ENCODE assay signal across 8 mouse cellular contexts in the genomic region with DNA sequence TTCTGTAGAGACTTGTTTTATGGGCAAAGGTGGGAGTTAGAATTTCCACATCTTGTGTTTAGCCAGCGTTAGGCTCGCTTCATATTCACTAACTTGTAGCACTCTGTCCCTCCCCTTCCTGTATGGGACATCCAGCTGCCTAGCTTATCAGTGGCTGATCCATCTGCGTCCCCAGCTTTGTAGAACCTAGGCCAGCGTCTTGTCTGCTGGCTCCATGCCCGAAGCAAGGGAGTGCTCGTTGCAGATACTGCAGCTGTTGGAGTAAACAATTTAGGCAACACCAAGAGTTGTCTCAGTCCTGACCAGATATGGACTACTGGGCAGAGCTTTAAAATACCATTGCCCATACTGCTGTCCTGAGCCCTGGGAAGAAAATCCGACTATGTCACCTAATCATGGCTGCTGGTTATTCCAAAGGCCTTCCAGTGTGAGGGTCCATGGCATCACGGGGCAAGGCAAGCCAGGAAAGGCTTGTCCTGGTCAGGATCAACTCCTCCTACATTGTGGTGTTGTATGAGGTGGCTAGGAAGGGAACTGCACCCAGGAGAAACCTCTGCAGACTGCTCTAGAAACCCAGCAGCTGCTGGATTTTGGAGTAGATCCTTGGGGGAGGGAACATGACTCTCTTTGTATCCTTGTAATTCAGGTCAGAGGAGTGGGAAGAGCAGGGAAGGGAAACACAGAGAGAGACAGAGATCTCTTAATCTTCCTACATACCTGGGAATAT.
DNase-seq lines count a peak whose midpoint lies in the region; ATAC-seq and TF ChIP-seq lines count a peak whose summit lies in the region.

No protein-coding gene starts in this region.

- H3K27me3 ChIP-seq in heart, embryonic 14.5 days (ENCODE audit: control insufficient read depth, insufficient read depth, low read length), result no peaks in the 10 kb centered on the region
- H3K27me3 ChIP-seq in liver, embryonic 14.5 days (ENCODE audit: control insufficient read depth, insufficient read depth, low read length), result no peaks in the 10 kb centered on the region
- H3K27me3 ChIP-seq in stomach, postnatal 0 days (ENCODE audit: control insufficient read depth, insufficient read depth, low read length), result no peaks in the 10 kb centered on the region

- peaks cover 10 to 23% of the 10 kb centered on the region in 2 experiments for H3K4me1 ChIP-seq in heart, embryonic 14.5 days (ENCODE audit: control insufficient read depth in 2 of 2, insufficient read depth in 2 of 2, low read length in 2 of 2)
- H3K4me1 ChIP-seq in liver, embryonic 14.5 days (replicated peaks; ENCODE audit: control insufficient read depth in 2 of 2, insufficient read depth in 2 of 2, low read length in 1 of 2), result peaks cover 22 to 24% of the 10 kb centered on the region in 2 experiments
- no peaks in the 10 kb centered on the region for H3K4me1 ChIP-seq in stomach, postnatal 0 days (replicated peaks; ENCODE audit: control insufficient read depth, insufficient read depth)

- TF ChIP-seq CTCF in liver, embryonic 14.5 days (IDR thresholded peaks at IDR 0.05; ENCODE audit: low read depth), result peak; percentile 40
- no peak for TF ChIP-seq CTCF in stomach, postnatal 0 days (IDR thresholded peaks at IDR 0.05; ENCODE audit: low read depth)

- 0 out of 2 replicates have a peak overlapping the region, but pooled peaks have one; percentile 2 for H3K4me2 ChIP-seq in heart, embryonic 14.5 days (ENCODE audit: low read length)
- H3K4me2 ChIP-seq in liver, embryonic 14.5 days (ENCODE audit: low read depth), result peak overlapping the region; percentile 43
- no peak overlapping the region for H3K4me2 ChIP-seq in stomach, postnatal 0 days (replicated peaks; ENCODE audit: low read depth)

- no peak overlapping the region for H3K4me3 ChIP-seq in heart, embryonic 14.5 days (ENCODE audit: control insufficient read depth in 1 of 2, insufficient read depth in 1 of 2, low read depth in 1 of 2, low read length in 2 of 2)
- no peak overlapping the region for H3K4me3 ChIP-seq in liver, embryonic 14.5 days (ENCODE audit: insufficient read depth in 1 of 2, low read depth in 2 of 2, low read length in 2 of 2)
- H3K4me3 ChIP-seq in stomach, postnatal 0 days (ENCODE audit: low read depth, low read length), result no peak overlapping the region

- 22% methylated on average over 8 of the region's 8 CpGs for WGBS in heart, embryonic 14.5 days
- 13% methylated on average over 8 of the region's 8 CpGs for WGBS in liver, embryonic 14.5 days (ENCODE audit: insufficient replicate concordance)
- 37% methylated on average over 8 of the region's 8 CpGs for WGBS in stomach, postnatal 0 days

- H3K9me3 ChIP-seq in heart, embryonic 14.5 days (ENCODE audit: control insufficient read depth, low read length), result no peaks in the 10 kb centered on the region
- no peaks in the 10 kb centered on the region for H3K9me3 ChIP-seq in liver, embryonic 14.5 days (ENCODE audit: control insufficient read depth, low read length)
- H3K9me3 ChIP-seq in stomach, postnatal 0 days (ENCODE audit: control insufficient read depth, low read length), result no peaks in the 10 kb centered on the region

- ATAC-seq in heart, embryonic 14.5 days (ENCODE audit: insufficient number of reproducible peaks, insufficient read depth, low FRiP score, low read depth), result 0 out of 2 replicates have a peak, but pooled peaks have one; percentile 41
- ATAC-seq in liver, embryonic 14.5 days (ENCODE audit: insufficient read depth), result peak; percentile 98
- peak; percentile 62; the same call in 1 of the 2 replicates for ATAC-seq in stomach, postnatal 0 days (ENCODE audit: low FRiP score, low TSS enrichment)

- DNase-seq in testis, postnatal 10 days (ENCODE audit: low spot score), result peak; percentile 53
- DNase-seq in testis, postnatal 14 days (ENCODE audit: low spot score), result no peak
- peak; percentile 83 to 85 (median 84) for DNase-seq in liver, embryonic 14.5 days (ENCODE audit: low read depth in 3 of 3, low spot score in 3 of 3)
- no peak for DNase-seq in stomach, postnatal 0 days (ENCODE audit: low spot score)
- DNase-seq in cerebellum, adult 18-20 months, result no peak
- no peak for DNase-seq in left cerebral cortex, adult 8-10 months (ENCODE audit: low spot score in 2 of 2)
- no peak for DNase-seq in layer of hippocampus, postnatal 36 days

- no peaks in the 10 kb centered on the region for H3K36me3 ChIP-seq in heart, embryonic 14.5 days (ENCODE audit: control insufficient read depth, insufficient read depth, low read length)
- no peaks in the 10 kb centered on the region for H3K36me3 ChIP-seq in liver, embryonic 14.5 days (replicated peaks; ENCODE audit: control insufficient read depth, insufficient read depth, low read depth)
- H3K36me3 ChIP-seq in stomach, postnatal 0 days (ENCODE audit: control insufficient read depth, insufficient read depth, low read length), result no peaks in the 10 kb centered on the region

- H3K9ac ChIP-seq in heart, embryonic 14.5 days (ENCODE audit: low read length), result no peak overlapping the region
- H3K9ac ChIP-seq in liver, embryonic 14.5 days (replicated peaks), result no peak overlapping the region
- no peak overlapping the region for H3K9ac ChIP-seq in stomach, postnatal 0 days (ENCODE audit: low read length)

- H3K27ac ChIP-seq in heart, embryonic 14.5 days (replicated peaks in 1 of 2; ENCODE audit: control insufficient read depth in 1 of 2, insufficient read depth in 1 of 2, low read depth in 2 of 2, low read length in 2 of 2), result peak overlapping the region; percentile 48 to 70; a peak in 3 of 4 replicates
- H3K27ac ChIP-seq in liver, embryonic 14.5 days, result peak overlapping the region; percentile 78
- no peak overlapping the region; the same call in 1 of the 2 replicates for H3K27ac ChIP-seq in stomach, postnatal 0 days (replicated peaks)

- TF ChIP-seq EP300 in liver, embryonic 14.5 days (IDR thresholded peaks at IDR 0.05; ENCODE audit: low read depth), result peak; percentile 99
- TF ChIP-seq EP300 in stomach, postnatal 0 days (optimal IDR thresholded peaks at IDR 0.05), result no peak

Comparison
In these comparisons a context has a peak if more than half of its experiments do, and no peak if none do; other contexts are left out.
1. DNase-seq: peak in testis, postnatal 10 days (single experiment) and liver, embryonic 14.5 days (3 of 3); none in testis, postnatal 14 days (single experiment), stomach, postnatal 0 days (single experiment), cerebellum, adult 18-20 months (0 of 2), left cerebral cortex, adult 8-10 months (0 of 2) and layer of hippocampus, postnatal 36 days (0 of 2).
2. ATAC-seq: peak in every context shown above with its lines; median percentile 98 in liver, embryonic 14.5 days; 62 in stomach, postnatal 0 days; 41 in heart, embryonic 14.5 days.